Mouse (Mus musculus) liver, embryonic 16.5 days (tissue): ENCODE data around the gene Fam189a1. TPM values are rescaled to one million over a fixed set of nuclear protein-coding genes. Genes with fewer than 3 reads are reported as not detected.

Experiments used
- ATAC-seq: fragments of 200-750 bp; cut with Nextera tagmentation; 2 replicates; pipeline ENCODE4 v1.8.0; 2017; ENCODE audit warnings: low read depth, mild to moderate bottlenecking, moderate number of reproducible peaks, moderate library complexity
- H3K27ac ChIP-seq: fragments of 300-500 bp; sonication (generic); 2 replicates; pipeline ENCODE4 v1.5.1; 2014; ENCODE audit warnings: mild to moderate bottlenecking, low read length
- H3K27me3 ChIP-seq: fragments of 300-500 bp; sonication (generic); 2 replicates; pipeline ENCODE4 v1.6.1; 2014; ENCODE audit warnings: low read depth, low read length, mixed read lengths; ENCODE audit not compliant: control insufficient read depth, insufficient read depth
- H3K36me3 ChIP-seq: fragments of 300-500 bp; sonication (generic); 2 replicates; pipeline ENCODE4 v1.6.1; 2014; ENCODE audit warnings: mild to moderate bottlenecking; ENCODE audit not compliant: control insufficient read depth, insufficient read depth
- H3K4me1 ChIP-seq: fragments of 300-500 bp; sonication (generic); 2 replicates; pipeline ENCODE4 v1.6.1; 2014; ENCODE audit warnings: low read depth, low read length, mixed read lengths; ENCODE audit not compliant: control insufficient read depth
- H3K4me2 ChIP-seq: fragments of 300-500 bp; sonication (generic); 2 replicates; pipeline ENCODE4 v1.6.1; 2014; ENCODE audit warnings: low read depth, low read length, mixed read lengths
- H3K4me3 ChIP-seq: fragments of 300-500 bp; sonication (generic); 2 replicates; pipeline ENCODE4 v1.5.1; 2014; ENCODE audit warnings: low read depth, mild to moderate bottlenecking, low read length
- H3K9ac ChIP-seq: fragments of 300-500 bp; sonication (generic); 2 replicates; pipeline ENCODE4 v1.6.1; 2014; ENCODE audit warnings: low read depth, low read length
- H3K9me3 ChIP-seq: fragments of 300-500 bp; sonication (generic); replicated peaks from 2 replicates; pipeline ENCODE4 v1.6.1; 2016; ENCODE audit warnings: low read length; ENCODE audit not compliant: control insufficient read depth
- WGBS: fragments of 180-500 bp; shearing (Covaris S2); extraction: QIAGEN DNeasy Blood & Tissue Kit; methylation state at CpG from one replicate; pipeline ENCODE4 v1.1.7; 2014; ENCODE audit not compliant: insufficient replicate concordance; 5-methylcytosine and 5-hydroxymethylcytosine counted together
- polyA plus RNA-seq: library from polyadenylated mRNA; unstranded; fragments of >200 nt; fragmentation: Nextera tagmentation; extraction: Ambion mirVana; gene quantifications from 2 replicates; pipeline ENCODE4 v1.2.1, GENCODE M21; 2015

Fam189a1 gene
- polyA plus RNA-seq, 1 experiment from 2014 or later = not detected

GRCm38 (mm10) chr7:64962128-64962527 lies 194.2 kb downstream of the Fam189a1 start:
- Histone ChIP-seq H3K9ac (no peak overlapping the region), H3K4me3 (no peak overlapping the region), H3K4me2 (no peak overlapping the region), H3K27ac (no peak overlapping the region), H3K4me1 (no peaks in the 10 kb centered on the region), H3K9me3 (no peaks in the 10 kb centered on the region), H3K36me3 (no peaks in the 10 kb centered on the region), H3K27me3 (no peaks in the 10 kb centered on the region)
- 62% methylated on average over 3 of the region's 3 CpGs for WGBS
- no peak for ATAC-seq

- no peaks in the 10 kb centered on the region for H3K4me1 ChIP-seq
- H3K4me3 ChIP-seq = no peak overlapping the region
- no peak overlapping the region for H3K4me2 ChIP-seq
- H3K27ac ChIP-seq = no peak overlapping the region
- no peaks in the 10 kb centered on the region for H3K9me3 ChIP-seq
- 53% methylated on average over 6 of the region's 6 CpGs for WGBS
- H3K27me3 ChIP-seq = no peaks in the 10 kb centered on the region
- H3K36me3 ChIP-seq = no peaks in the 10 kb centered on the region
- H3K9ac ChIP-seq = no peak overlapping the region
- no peak for ATAC-seq
Measured at GRCm38 (mm10) chr7:64959087-64959486, 197.3 kb downstream of the Fam189a1 start.

- Histone ChIP-seq H3K9me3 (no peaks in the 10 kb centered on the region), H3K27ac (no peak overlapping the region), H3K9ac (no peak overlapping the region), H3K4me2 (no peak overlapping the region), H3K27me3 (no peaks in the 10 kb centered on the region), H3K36me3 (no peaks in the 10 kb centered on the region), H3K4me3 (no peak overlapping the region), H3K4me1 (no peaks in the 10 kb centered on the region)
- 23% methylated on average over 2 of the region's 2 CpGs for WGBS
- ATAC-seq = no peak
Measured at GRCm38 (mm10) chr7:64952181-64952580, 204.2 kb downstream of the Fam189a1 start.

GRCm38 (mm10) chr7:64950771-64951099 lies 205.6 kb downstream of the Fam189a1 start:
- Histone ChIP-seq H3K4me3 (no peak overlapping the region), H3K9ac (no peak overlapping the region), H3K4me2 (no peak overlapping the region), H3K9me3 (no peaks in the 10 kb centered on the region), H3K27me3 (no peaks in the 10 kb centered on the region), H3K36me3 (no peaks in the 10 kb centered on the region), H3K27ac (no peak overlapping the region), H3K4me1 (no peaks in the 10 kb centered on the region)
- WGBS = 38% methylated on average over 2 of the region's 2 CpGs
- no peak for ATAC-seq

GRCm38 (mm10) chr7:64949910-64950770 lies 206.2 kb downstream of the Fam189a1 start:
- WGBS = 36% methylated on average over 12 of the region's 12 CpGs
- H3K9ac ChIP-seq = no peak overlapping the region
- no peak overlapping the region for H3K27ac ChIP-seq
- H3K4me1 ChIP-seq = no peaks in the 10 kb centered on the region
- no peaks in the 10 kb centered on the region for H3K27me3 ChIP-seq
- no peak overlapping the region for H3K4me2 ChIP-seq
- H3K36me3 ChIP-seq = no peaks in the 10 kb centered on the region
- H3K9me3 ChIP-seq = no peaks in the 10 kb centered on the region
- no peak for ATAC-seq
- no peak overlapping the region for H3K4me3 ChIP-seq

- no peaks in the 10 kb centered on the region for H3K4me1 ChIP-seq
- H3K36me3 ChIP-seq = no peaks in the 10 kb centered on the region
- 35% methylated on average over 1 of the region's 1 CpGs for WGBS
- H3K27ac ChIP-seq = no peak overlapping the region
- ATAC-seq = no peak
- no peak overlapping the region for H3K9ac ChIP-seq
- H3K4me2 ChIP-seq = no peak overlapping the region
- no peak overlapping the region for H3K4me3 ChIP-seq
- H3K27me3 ChIP-seq = no peaks in the 10 kb centered on the region
- no peaks in the 10 kb centered on the region for H3K9me3 ChIP-seq
Measured at GRCm38 (mm10) chr7:64949465-64949864, 206.9 kb downstream of the Fam189a1 start.

GRCm38 (mm10) chr7:64944686-64945085 lies 211.7 kb downstream of the Fam189a1 start:
- no peak overlapping the region for H3K4me2 ChIP-seq
- H3K4me1 ChIP-seq = no peaks in the 10 kb centered on the region
- no peak overlapping the region for H3K4me3 ChIP-seq
- no peaks in the 10 kb centered on the region for H3K27me3 ChIP-seq
- no peak overlapping the region for H3K27ac ChIP-seq
- 64% methylated on average over 5 of the region's 5 CpGs for WGBS
- no peak for ATAC-seq
- no peak overlapping the region for H3K9ac ChIP-seq
- no peaks in the 10 kb centered on the region for H3K9me3 ChIP-seq
- H3K36me3 ChIP-seq = no peaks in the 10 kb centered on the region

- ATAC-seq = no peak
- Histone ChIP-seq H3K27ac (no peak overlapping the region), H3K9me3 (no peaks in the 10 kb centered on the region), H3K4me1 (no peaks in the 10 kb centered on the region), H3K36me3 (no peaks in the 10 kb centered on the region), H3K27me3 (no peaks in the 10 kb centered on the region), H3K9ac (no peak overlapping the region), H3K4me2 (no peak overlapping the region), H3K4me3 (no peak overlapping the region)
- WGBS = 57% methylated on average over 8 of the region's 8 CpGs
Measured at GRCm38 (mm10) chr7:64944175-64944574, 212.2 kb downstream of the Fam189a1 start.

GRCm38 (mm10) chr7:64936927-64937326 lies 219.4 kb downstream of the Fam189a1 start:
- Histone ChIP-seq H3K4me1 (no peaks in the 10 kb centered on the region), H3K27me3 (no peaks in the 10 kb centered on the region), H3K36me3 (no peaks in the 10 kb centered on the region), H3K27ac (no peak overlapping the region), H3K4me3 (no peak overlapping the region), H3K9ac (no peak overlapping the region), H3K9me3 (no peaks in the 10 kb centered on the region), H3K4me2 (no peak overlapping the region)
- 54% methylated on average over 4 of the region's 4 CpGs for WGBS
- no peak for ATAC-seq
